Mouse (Mus musculus) heart, embryonic 13.5 days (tissue): ENCODE measurements around the gene Dlgap5. TPM values are rescaled to one million over a fixed set of nuclear protein-coding genes. Genes with fewer than 3 reads are reported as not detected.

Experiments used
- ATAC-seq: fragments of 200-750 bp; cut with Nextera tagmentation; 2 replicates; pipeline ENCODE4 v1.8.0; 2017; ENCODE audit warnings: moderate TSS enrichment; ENCODE audit not compliant: insufficient number of reproducible peaks, low FRiP score, low TSS enrichment; ENCODE audit errors: extremely low read depth
- H3K27ac ChIP-seq: fragments of 300-500 bp; sonication (generic); replicated peaks from 2 replicates; pipeline ENCODE4 v1.5.1; 2015; ENCODE audit warnings: moderate library complexity, mild to moderate bottlenecking, inconsistent platforms
- H3K27me3 ChIP-seq: fragments of 300-500 bp; sonication (generic); replicated peaks from 2 replicates; pipeline ENCODE4 v1.6.1; 2015; ENCODE audit warnings: mild to moderate bottlenecking, inconsistent platforms
- H3K36me3 ChIP-seq: fragments of 300-500 bp; sonication (generic); 2 replicates; pipeline ENCODE4 v1.6.1; 2015; ENCODE audit warnings: mild to moderate bottlenecking, inconsistent platforms
- H3K4me1 ChIP-seq: fragments of 300-500 bp; sonication (generic); 2 replicates; pipeline ENCODE4 v1.6.1; 2015; ENCODE audit warnings: inconsistent platforms
- H3K4me2 ChIP-seq: fragments of 300-500 bp; sonication (generic); 2 replicates; pipeline ENCODE4 v1.6.1; 2015; ENCODE audit warnings: inconsistent platforms, mild to moderate bottlenecking, moderate library complexity
- H3K4me3 ChIP-seq: fragments of 300-500 bp; sonication (generic); 2 replicates; pipeline ENCODE4 v1.5.1; 2015; ENCODE audit warnings: moderate library complexity, mild to moderate bottlenecking, inconsistent platforms
- H3K9ac ChIP-seq: fragments of 300-500 bp; sonication (generic); 2 replicates; pipeline ENCODE4 v1.6.1; 2015; ENCODE audit warnings: inconsistent platforms, mild to moderate bottlenecking, moderate library complexity
- H3K9me3 ChIP-seq: fragments of 300-500 bp; sonication (generic); 2 replicates; pipeline ENCODE4 v1.6.1; 2016; ENCODE audit warnings: inconsistent platforms
- WGBS: fragments of 180-500 bp; shearing (Covaris S2); methylation state at CpG from one replicate; pipeline ENCODE4 v1.1.7; 2015; ENCODE audit warnings: mixed read lengths; 5-methylcytosine and 5-hydroxymethylcytosine counted together
- polyA plus RNA-seq: library from polyadenylated mRNA; unstranded; fragments of >200 nt; fragmentation: Nextera tagmentation; extraction: Ambion mirVana; gene quantifications from 2 replicates; pipeline ENCODE4 v1.2.1, GENCODE M21; 2015

Dlgap5 gene
- polyA plus RNA-seq, 1 experiment from 2014 or later: 31.0 TPM

DNA sequence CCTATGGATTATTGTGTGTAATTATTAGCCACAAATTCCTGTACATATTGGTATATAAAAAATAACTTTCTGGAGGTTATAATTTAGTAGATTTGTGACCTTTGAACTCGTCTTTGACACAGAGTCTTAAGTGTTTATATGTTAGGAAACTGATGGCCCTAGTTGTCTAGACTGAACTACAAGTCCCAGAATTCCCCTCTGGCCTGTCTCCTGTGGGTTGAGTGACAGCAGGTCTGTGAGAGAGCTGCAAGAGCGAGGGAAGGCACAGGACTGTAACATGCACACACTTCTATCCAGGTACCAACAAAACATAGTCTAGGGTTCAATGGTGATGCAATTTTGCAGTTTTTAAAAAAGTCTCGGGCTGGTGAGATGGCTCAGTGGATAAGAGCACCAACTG, 20.7 kb upstream of the Dlgap5 start:
- WGBS: 50% methylated on average over 3 of the region's 3 CpGs
- ATAC-seq: no peak
- no peaks in the 10 kb centered on the region for H3K4me1 ChIP-seq

DNA sequence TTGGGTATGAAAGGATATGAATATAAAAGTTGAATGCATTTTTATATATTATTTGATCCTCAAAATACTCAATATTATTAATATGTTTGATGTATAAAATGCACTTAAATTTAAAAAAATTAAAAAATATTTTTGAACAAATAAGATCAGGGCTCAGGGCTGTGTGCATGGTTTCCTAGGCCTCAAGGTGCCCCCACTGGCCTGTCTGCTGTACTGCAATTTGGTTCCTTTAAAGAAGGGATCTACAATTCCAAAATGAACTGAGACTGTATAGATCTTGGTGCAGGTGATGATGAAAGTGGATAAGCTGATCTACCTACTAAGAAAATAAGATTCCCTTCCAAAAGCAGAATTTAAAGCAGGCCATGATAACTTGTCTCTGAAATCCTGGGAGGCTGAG, 14.8 kb upstream of the Dlgap5 start:
- Histone ChIP-seq H3K4me2 (no peak overlapping the region), H3K27ac (no peak overlapping the region), H3K9me3 (no peaks in the 10 kb centered on the region), H3K4me3 (no peak overlapping the region), H3K36me3 (no peaks in the 10 kb centered on the region), H3K4me1 (no peaks in the 10 kb centered on the region), H3K27me3 (no peaks in the 10 kb centered on the region), H3K9ac (no peak overlapping the region)
- no peak for ATAC-seq

More for the DNA sequence above, 20.7 kb upstream of the Dlgap5 start:
- H3K36me3 ChIP-seq: no peaks in the 10 kb centered on the region
- H3K27ac ChIP-seq: no peak overlapping the region
- no peaks in the 10 kb centered on the region for H3K27me3 ChIP-seq
- H3K9me3 ChIP-seq: peaks cover 9% of the 10 kb centered on the region; the same call in 1 of the 2 replicates
- H3K4me3 ChIP-seq: no peak overlapping the region
- no peak overlapping the region for H3K4me2 ChIP-seq
- H3K9ac ChIP-seq: no peak overlapping the region

DNA sequence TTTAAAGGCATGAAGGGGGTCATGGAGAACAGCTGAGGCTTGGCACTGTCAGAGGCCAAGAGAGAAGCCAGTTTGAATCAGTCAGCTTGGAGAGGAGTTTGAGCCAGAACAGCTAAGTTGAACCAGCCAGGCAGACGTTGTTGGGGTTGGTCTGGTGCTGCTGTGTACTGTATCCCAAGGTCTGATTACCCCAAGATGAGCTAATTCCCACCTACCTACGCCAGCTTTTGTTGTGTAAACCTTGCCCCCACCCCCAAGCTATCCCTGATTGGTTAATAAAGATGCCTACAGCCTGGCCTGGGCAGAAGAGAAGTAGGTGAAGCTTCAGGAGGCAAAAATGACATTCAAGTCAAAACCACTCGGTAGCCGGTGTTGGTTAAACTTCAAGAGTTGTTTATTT, 4.3 kb upstream of the Dlgap5 start:
- Histone ChIP-seq H3K9ac (no peak overlapping the region), H3K9me3 (no peaks in the 10 kb centered on the region), H3K27me3 (no peaks in the 10 kb centered on the region), H3K4me3 (no peak overlapping the region), H3K4me2 (no peak overlapping the region), H3K36me3 (no peaks in the 10 kb centered on the region), H3K27ac (no peak overlapping the region), H3K4me1 (peaks cover 9% of the 10 kb centered on the region)
- WGBS: 60% methylated on average over 4 of the region's 4 CpGs
- no peak for ATAC-seq

DNA sequence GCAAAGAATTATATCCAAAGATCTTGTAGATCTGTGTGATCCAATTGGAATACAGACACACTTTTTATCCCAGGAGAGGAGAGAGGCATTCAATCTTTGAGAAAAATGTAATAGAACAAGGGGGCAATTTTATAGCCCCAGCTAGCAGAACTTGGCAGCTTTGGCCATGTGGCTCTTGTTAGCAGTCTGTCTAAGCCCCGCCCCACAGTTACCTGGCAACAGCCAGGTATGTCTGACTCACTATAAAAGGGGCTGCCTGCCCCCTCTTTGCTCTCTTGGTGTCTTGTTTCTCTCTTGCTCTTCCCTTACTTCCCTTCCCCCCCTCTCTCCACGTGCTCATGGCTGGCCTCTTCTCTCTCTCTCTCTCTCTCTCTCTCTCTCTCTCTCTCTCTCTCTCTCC, 3.4 kb upstream of the Dlgap5 start:
- H3K9me3 ChIP-seq: no peaks in the 10 kb centered on the region
- no peaks in the 10 kb centered on the region for H3K27me3 ChIP-seq
- H3K4me2 ChIP-seq: no peak overlapping the region
- no peak overlapping the region for H3K27ac ChIP-seq
- no peak overlapping the region for H3K4me3 ChIP-seq
- peaks cover 18% of the 10 kb centered on the region for H3K4me1 ChIP-seq
- ATAC-seq: no peak
- no peak overlapping the region for H3K9ac ChIP-seq
- WGBS: 27% methylated on average over 2 of the region's 2 CpGs
- no peaks in the 10 kb centered on the region for H3K36me3 ChIP-seq

DNA sequence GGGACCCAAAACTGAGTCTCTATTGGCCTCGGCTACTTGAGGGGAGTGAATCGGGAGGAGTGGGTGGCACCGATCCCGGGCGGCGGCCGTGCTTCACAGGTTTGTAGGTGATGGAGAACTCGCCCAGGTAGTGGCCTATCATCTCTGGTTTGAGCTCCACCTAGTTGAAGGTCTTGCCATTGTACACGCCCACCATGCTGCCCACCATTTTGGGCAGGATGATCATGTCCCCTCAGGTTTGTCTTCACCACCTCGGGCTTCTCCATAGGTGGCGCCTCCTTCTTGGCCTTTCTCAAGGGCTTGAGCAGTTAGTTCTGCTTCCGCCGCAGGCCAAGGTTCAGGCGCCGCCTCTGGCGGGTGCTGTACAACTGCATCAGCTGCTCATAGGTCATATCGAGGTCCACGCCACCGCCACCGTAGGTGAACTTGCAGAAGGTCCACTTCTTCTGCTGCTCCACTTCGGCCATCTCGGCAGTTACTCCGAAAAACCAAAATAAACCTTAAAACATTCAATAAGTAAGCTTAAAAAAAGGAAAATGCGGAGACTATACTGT, 1.6 kb upstream of the Dlgap5 start:
- no peak overlapping the region for H3K4me2 ChIP-seq
- no peak overlapping the region for H3K27ac ChIP-seq
- WGBS: 88% methylated on average over 24 of the region's 24 CpGs
- no peak overlapping the region for H3K9ac ChIP-seq
- no peaks in the 10 kb centered on the region for H3K27me3 ChIP-seq
- H3K4me3 ChIP-seq: no peak overlapping the region
- no peak for ATAC-seq
- peaks cover 21% of the 10 kb centered on the region for H3K4me1 ChIP-seq
- H3K9me3 ChIP-seq: no peaks in the 10 kb centered on the region
- peaks cover 17% of the 10 kb centered on the region for H3K36me3 ChIP-seq

DNA sequence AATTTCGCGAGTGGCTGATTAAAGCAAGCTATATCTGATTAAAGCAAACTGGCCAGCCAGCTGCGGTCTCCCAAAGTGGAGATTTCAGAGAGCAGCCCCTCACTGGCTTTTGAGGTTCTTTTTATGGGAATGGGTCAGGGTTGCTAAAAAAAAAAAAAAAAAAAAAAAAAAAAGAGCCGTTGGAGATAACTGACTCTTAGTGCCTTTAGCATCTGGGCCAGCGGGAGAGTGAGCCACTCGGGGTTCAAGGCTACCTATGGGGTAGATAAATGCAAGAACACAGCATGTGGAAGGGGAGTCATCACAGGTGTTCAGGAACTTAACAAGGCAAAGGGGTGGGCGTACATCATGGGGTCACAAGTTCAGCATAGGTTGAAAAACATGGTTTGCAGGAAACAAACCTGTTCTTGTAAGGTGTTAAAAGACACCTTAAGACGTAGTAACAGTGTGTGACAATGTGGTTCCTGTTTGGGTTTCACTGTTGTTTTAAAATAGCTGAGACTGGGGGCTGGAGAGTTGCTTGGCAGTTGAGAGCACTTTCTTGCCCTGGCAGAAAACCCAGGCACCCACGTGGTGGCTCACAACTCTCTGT, 923 bp upstream of the Dlgap5 start:
- Histone ChIP-seq H3K9ac (no peak overlapping the region), H3K4me3 (0 out of 2 replicates have a peak overlapping the region, but pooled peaks have one; percentile 75), H3K27me3 (no peaks in the 10 kb centered on the region), H3K4me2 (0 out of 2 replicates have a peak overlapping the region, but pooled peaks have one; percentile 79), H3K36me3 (peaks cover 24% of the 10 kb centered on the region), H3K27ac (peak overlapping the region; percentile 32; the same call in 1 of the 2 replicates), H3K4me1 (peaks cover 21% of the 10 kb centered on the region), H3K9me3 (no peaks in the 10 kb centered on the region)
- no peak for ATAC-seq
- 77% methylated on average over 9 of the region's 9 CpGs for WGBS

DNA sequence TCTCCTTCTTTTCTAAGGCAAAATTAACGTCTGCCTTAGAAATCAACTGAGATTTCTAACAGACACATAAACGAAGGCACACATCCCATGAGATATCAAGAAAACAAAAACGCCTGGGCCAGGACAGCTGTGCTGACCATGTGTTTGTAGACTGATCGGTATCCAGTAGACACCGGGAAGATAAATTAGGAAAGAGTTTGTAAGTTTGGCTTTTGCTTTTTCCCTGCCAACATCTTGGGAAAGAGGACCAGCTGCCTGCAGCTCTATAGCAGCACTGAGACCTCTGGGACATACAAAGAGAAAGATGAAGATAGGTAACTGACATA, 422 bp upstream of the Dlgap5 start:
- 37% methylated on average over 5 of the region's 5 CpGs for WGBS
- peaks cover 29% of the 10 kb centered on the region for H3K36me3 ChIP-seq
- peak overlapping the region; percentile 75 for H3K4me3 ChIP-seq
- peak overlapping the region; percentile 78 for H3K9ac ChIP-seq
- H3K9me3 ChIP-seq: no peaks in the 10 kb centered on the region
- H3K4me2 ChIP-seq: peak overlapping the region; percentile 79
- no peak for ATAC-seq
- peak overlapping the region; percentile 32; the same call in 1 of the 2 replicates for H3K27ac ChIP-seq
- peaks cover 21% of the 10 kb centered on the region for H3K4me1 ChIP-seq
- no peaks in the 10 kb centered on the region for H3K27me3 ChIP-seq

DNA sequence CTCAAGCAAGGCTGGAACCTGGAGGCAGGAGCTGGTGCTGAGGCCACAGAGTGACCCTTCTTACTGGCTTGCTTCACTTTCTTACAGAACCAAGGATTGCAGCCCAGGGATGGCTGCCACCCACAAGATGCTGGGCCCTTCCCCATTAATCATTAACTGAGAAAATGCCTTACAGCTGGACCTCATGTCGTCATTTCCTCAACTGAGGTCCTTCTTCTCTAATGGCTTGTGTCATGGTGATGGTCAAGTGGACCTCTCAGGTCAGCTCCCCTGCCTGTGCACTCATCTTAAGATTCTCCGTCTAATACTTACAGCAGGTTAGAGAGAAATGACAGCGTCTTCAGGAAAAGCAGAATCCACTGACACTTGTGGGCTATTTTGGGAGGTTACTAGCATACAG, 861 bp downstream of the Dlgap5 start:
- Histone ChIP-seq H3K27ac (no peak overlapping the region), H3K4me2 (peak overlapping the region; percentile 79), H3K27me3 (no peaks in the 10 kb centered on the region), H3K9ac (peak overlapping the region; percentile 83), H3K4me3 (peak overlapping the region; percentile 75), H3K9me3 (no peaks in the 10 kb centered on the region), H3K36me3 (peaks cover 41% of the 10 kb centered on the region), H3K4me1 (peaks cover 21% of the 10 kb centered on the region)
- 35% methylated on average over 3 of the region's 3 CpGs for WGBS
- no peak for ATAC-seq

DNA sequence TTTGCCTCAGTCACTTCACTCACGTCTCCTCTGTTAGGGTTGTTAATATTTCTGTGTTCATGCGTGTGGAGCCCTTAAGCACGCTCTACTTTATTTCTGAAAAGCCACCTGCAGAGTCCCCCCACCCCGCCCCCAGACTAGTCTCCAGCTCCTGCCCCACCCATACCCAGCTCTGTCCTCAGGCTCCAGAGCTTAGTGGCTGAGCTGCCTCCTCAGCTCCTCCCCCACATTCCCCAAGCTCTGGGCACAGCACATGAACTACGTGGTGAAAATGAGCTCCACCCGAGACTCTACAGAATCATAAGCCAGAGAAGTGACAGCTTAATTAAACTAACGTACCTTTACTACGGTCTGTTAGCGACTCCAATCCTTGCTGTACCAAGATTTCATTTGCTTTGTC, 12.2 kb downstream of the Dlgap5 start:
- ATAC-seq: no peak

DNA sequence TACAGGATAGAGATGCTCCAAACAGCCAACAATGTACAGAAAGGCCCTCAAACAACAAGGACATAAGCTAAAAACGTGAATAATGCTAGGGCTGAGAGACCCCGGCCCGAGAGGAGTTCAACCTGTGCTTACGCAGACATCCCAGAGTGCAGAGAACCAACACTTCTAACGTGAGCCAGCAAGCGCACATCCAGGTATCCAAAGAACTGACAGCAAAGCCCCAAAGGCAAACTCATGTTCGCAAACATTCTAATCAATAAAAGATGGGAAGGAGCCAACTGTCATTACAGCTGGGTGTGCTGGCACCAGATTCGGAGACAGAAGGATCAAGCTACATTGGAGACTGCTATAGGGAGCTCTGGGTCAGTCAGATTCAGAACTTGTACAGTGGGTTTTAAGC, 15.5 kb downstream of the Dlgap5 start:
- H3K27me3 ChIP-seq: no peaks in the 10 kb centered on the region
- no peak for ATAC-seq
- WGBS: 92% methylated on average over 8 of the region's 8 CpGs
- no peak overlapping the region for H3K4me3 ChIP-seq
- H3K9ac ChIP-seq: no peak overlapping the region
- no peak overlapping the region for H3K27ac ChIP-seq
- H3K9me3 ChIP-seq: no peaks in the 10 kb centered on the region
- no peak overlapping the region for H3K4me2 ChIP-seq
- no peaks in the 10 kb centered on the region for H3K4me1 ChIP-seq
- H3K36me3 ChIP-seq: peaks cover 99% of the 10 kb centered on the region

More for the DNA sequence above, 12.2 kb downstream of the Dlgap5 start:
- H3K4me2 ChIP-seq: no peak overlapping the region
- no peak overlapping the region for H3K27ac ChIP-seq
- H3K4me1 ChIP-seq: no peaks in the 10 kb centered on the region
- 84% methylated on average over 9 of the region's 9 CpGs for WGBS
- H3K4me3 ChIP-seq: no peak overlapping the region
- no peaks in the 10 kb centered on the region for H3K9me3 ChIP-seq
- H3K9ac ChIP-seq: no peak overlapping the region
- H3K36me3 ChIP-seq: peaks cover 99% of the 10 kb centered on the region
- no peaks in the 10 kb centered on the region for H3K27me3 ChIP-seq

DNA sequence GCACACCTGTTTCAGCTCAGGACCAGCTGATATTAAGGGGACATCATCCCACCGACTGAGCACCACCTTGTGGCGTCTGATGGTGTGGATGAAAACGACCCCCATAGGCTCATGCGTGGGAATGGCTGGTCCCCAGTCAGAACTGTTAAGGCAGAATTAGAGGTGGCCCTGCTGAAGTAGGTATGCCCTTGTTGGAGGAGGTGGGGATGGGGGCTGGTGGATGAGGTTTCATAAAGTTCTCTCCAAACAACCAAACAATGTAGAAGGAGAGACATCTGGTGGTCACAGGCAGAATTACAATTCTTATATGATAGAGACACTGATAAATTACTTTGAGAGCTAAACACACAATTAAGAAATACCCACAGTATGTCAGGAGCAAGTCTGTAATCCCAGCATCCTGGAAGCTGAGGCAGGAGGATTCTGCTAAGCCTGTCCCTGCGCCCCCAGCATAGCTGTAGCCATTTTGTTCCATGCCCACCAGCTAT, 22.0 kb downstream of the Dlgap5 start:
- Histone ChIP-seq H3K9me3 (no peaks in the 10 kb centered on the region), H3K27ac (no peak overlapping the region), H3K4me2 (no peak overlapping the region), H3K4me1 (no peaks in the 10 kb centered on the region), H3K27me3 (no peaks in the 10 kb centered on the region), H3K4me3 (no peak overlapping the region), H3K36me3 (peaks cover 94% of the 10 kb centered on the region), H3K9ac (no peak overlapping the region)
- ATAC-seq: no peak
- 60% methylated on average over 5 of the region's 5 CpGs for WGBS

DNA sequence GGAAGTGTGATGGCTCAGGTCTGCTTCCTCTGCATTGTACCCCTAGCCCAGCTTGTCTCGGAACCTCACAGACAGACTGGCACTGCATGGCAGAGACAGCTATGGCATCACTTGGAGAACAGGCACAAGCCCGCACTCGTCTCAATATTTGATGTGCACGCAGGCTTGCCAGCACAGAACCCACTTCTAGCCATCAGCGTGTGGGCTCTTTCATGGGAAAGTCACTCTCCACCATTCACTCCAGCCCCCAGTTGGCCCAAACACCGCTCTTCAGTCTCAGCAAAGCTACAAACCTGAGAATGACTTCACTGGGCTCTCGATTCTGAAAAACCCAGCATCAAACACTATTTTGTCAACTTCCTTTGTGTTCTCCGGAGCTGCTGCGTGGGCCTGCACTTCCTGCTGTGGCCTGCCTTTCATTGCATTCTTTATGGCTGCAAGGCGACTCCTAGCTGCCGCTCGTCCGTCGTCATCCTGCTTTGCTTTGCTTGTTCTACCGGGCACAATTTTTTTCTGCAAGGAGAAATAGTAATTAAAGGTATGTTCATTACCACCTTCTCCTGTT, 22.7 kb downstream of the Dlgap5 start:
- Histone ChIP-seq H3K36me3 (peaks cover 95% of the 10 kb centered on the region), H3K9ac (no peak overlapping the region), H3K27ac (no peak overlapping the region), H3K4me1 (no peaks in the 10 kb centered on the region), H3K9me3 (no peaks in the 10 kb centered on the region), H3K27me3 (no peaks in the 10 kb centered on the region), H3K4me3 (no peak overlapping the region), H3K4me2 (no peak overlapping the region)
- WGBS: 86% methylated on average over 15 of the region's 15 CpGs
- ATAC-seq: no peak
